Comparison of ENCODE assay signal across 9 mouse cellular contexts in the genomic region with DNA sequence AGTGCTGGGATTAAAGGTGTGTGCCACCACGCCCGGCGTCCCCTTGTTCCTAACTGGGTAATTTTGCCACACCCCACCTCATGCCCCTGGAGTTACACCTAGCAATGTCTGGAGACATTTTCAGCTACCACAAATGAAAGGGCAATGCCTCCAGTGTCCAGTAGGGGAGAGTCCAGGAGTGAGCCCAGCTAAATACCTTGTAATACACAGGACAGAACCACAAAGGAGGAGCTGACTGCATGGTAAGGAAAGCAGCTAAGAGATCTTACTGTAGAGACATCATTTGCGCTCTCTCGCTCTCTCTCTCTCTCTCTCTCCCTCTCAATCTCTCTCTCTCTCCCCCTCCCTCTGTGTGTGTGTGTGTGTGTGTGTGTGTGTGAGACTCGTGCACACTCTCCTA.
DNase-seq lines count a peak whose midpoint lies in the region; ATAC-seq lines count a peak whose summit lies in the region.
"Had no signal": no experiment of that assay in that cellular context is flagged by ENCODE, and none has a peak within 500 bp of the region (broad histone marks: within the 10 kb centered on the region; RNA-seq: fewer than 3 reads in every experiment).

No protein-coding gene starts in this region.

- peak; percentile 30 for DNase-seq in hindbrain, embryonic 10.5 days (ENCODE audit: low spot score)
- peak; percentile 63 for DNase-seq in MN1 (ENCODE audit: low spot score)
- peak; percentile 71 to 82 for DNase-seq in cerebellum, postnatal 25 days
- peak; percentile 65 for DNase-seq in kidney, adult 9 months
- DNase-seq in frontal cortex, postnatal 36 days (ENCODE audit: low spot score in 2 of 2), result no peak
- no peak for DNase-seq in thymus, postnatal 36 days

- no peaks in the 10 kb centered on the region for H3K36me3 ChIP-seq in hindbrain, embryonic 10.5 days
- no peaks in the 10 kb centered on the region for H3K36me3 ChIP-seq in hindbrain, embryonic 12.5 days
- H3K36me3 ChIP-seq in neural tube, embryonic 13.5 days, result no peaks in the 10 kb centered on the region

- no peak overlapping the region for H3K9ac ChIP-seq in hindbrain, embryonic 12.5 days
- no peak overlapping the region for H3K9ac ChIP-seq in neural tube, embryonic 13.5 days

- no peak overlapping the region for H3K4me2 ChIP-seq in hindbrain, embryonic 12.5 days (replicated peaks)
- H3K4me2 ChIP-seq in neural tube, embryonic 13.5 days, result 0 out of 2 replicates have a peak overlapping the region, but pooled peaks have one; percentile 71

- H3K4me3 ChIP-seq in hindbrain, embryonic 10.5 days, result no peak overlapping the region
- no peak overlapping the region for H3K4me3 ChIP-seq in hindbrain, embryonic 12.5 days
- no peak overlapping the region for H3K4me3 ChIP-seq in neural tube, embryonic 13.5 days
- H3K4me3 ChIP-seq: myocyte had no signal

- no peak for ATAC-seq in hindbrain, embryonic 12.5 days (ENCODE audit: low FRiP score)
- no peak for ATAC-seq in neural tube, embryonic 13.5 days (ENCODE audit: low read depth)

- no peaks in the 10 kb centered on the region for H3K9me3 ChIP-seq in hindbrain, embryonic 10.5 days
- H3K9me3 ChIP-seq in hindbrain, embryonic 12.5 days (replicated peaks), result no peaks in the 10 kb centered on the region
- H3K9me3 ChIP-seq in neural tube, embryonic 13.5 days, result no peaks in the 10 kb centered on the region

- peaks cover 29% of the 10 kb centered on the region for H3K4me1 ChIP-seq in hindbrain, embryonic 10.5 days (replicated peaks)
- H3K4me1 ChIP-seq in hindbrain, embryonic 12.5 days, result peaks cover 27% of the 10 kb centered on the region
- H3K4me1 ChIP-seq in neural tube, embryonic 13.5 days (replicated peaks), result peaks cover 25% of the 10 kb centered on the region

- H3K27me3 ChIP-seq in hindbrain, embryonic 10.5 days (ENCODE audit: insufficient read depth, poor library complexity, severe bottlenecking), result peaks cover 42% of the 10 kb centered on the region
- H3K27me3 ChIP-seq in hindbrain, embryonic 12.5 days, result peaks cover 15% of the 10 kb centered on the region
- peaks cover 17% of the 10 kb centered on the region for H3K27me3 ChIP-seq in neural tube, embryonic 13.5 days

- no peak overlapping the region for H3K27ac ChIP-seq in hindbrain, embryonic 10.5 days
- H3K27ac ChIP-seq in hindbrain, embryonic 12.5 days, result no peak overlapping the region
- H3K27ac ChIP-seq in neural tube, embryonic 13.5 days (replicated peaks), result no peak overlapping the region

- 80% methylated on average over 6 of the region's 6 CpGs for WGBS in hindbrain, embryonic 10.5 days
- 83% methylated on average over 6 of the region's 6 CpGs for WGBS in hindbrain, embryonic 12.5 days
- WGBS in neural tube, embryonic 13.5 days, result 84% methylated on average over 6 of the region's 6 CpGs

Comparison
In these comparisons a context has a peak if more than half of its experiments do, and no peak if none do; other contexts are left out.
1. DNase-seq: peak in hindbrain, embryonic 10.5 days (single experiment), MN1 (single experiment), cerebellum, postnatal 25 days (2 of 2) and kidney, adult 9 months (single experiment); none in frontal cortex, postnatal 36 days (0 of 2) and thymus, postnatal 36 days (0 of 2).